Mouse (Mus musculus): ENCODE data around the gene Slc5a4b.

GRCm38 (mm10) chr10:76035277-76035676 is 75.5 kb downstream of the Slc5a4b start:
- no peak for TF ChIP-seq GATA1 (IDR thresholded peaks at IDR 0.05; ENCODE audit: low read length)
- no peak for TF ChIP-seq TAL1 (IDR thresholded peaks at IDR 0.05; ENCODE audit: low read length)

Measured in erythroblast, embryonic 14.5 days (primary cell).